Mouse (Mus musculus): Measurements from ENCODE around the gene Them4. TPM values are rescaled to one million over a fixed set of nuclear protein-coding genes. Genes with fewer than 3 reads are reported as not detected.

Gene Them4
- polyA plus RNA-seq, 1 experiment: 6.3 TPM

- TF ChIP-seq POLR2AphosphoS2 (IDR thresholded peaks at IDR 0.05; ENCODE audit: insufficient read length, low read depth) (no peak), SRF (IDR thresholded peaks at IDR 0.05; ENCODE audit: control insufficient read depth, insufficient read length, low read depth) (no peak), REST (IDR thresholded peaks at IDR 0.05; ENCODE audit: insufficient read depth, insufficient read length) (no peak), MYOD1 (IDR thresholded peaks at IDR 0.05; ENCODE audit: control insufficient read depth in 1 of 3, insufficient read length in 2 of 3, low read depth in 2 of 3) (no peak), MAX (IDR thresholded peaks at IDR 0.05; ENCODE audit: low read depth) (no peak), TCF3 (IDR thresholded peaks at IDR 0.05; ENCODE audit: insufficient read length, low read depth) (no peak), USF1 (IDR thresholded peaks at IDR 0.05; ENCODE audit: low read depth) (no peak), POLR2A (IDR thresholded peaks at IDR 0.05; ENCODE audit: insufficient read length, low read depth) (no peak), CEBPB (IDR thresholded peaks at IDR 0.05; ENCODE audit: insufficient read depth, poor library complexity, severe bottlenecking) (no peak), MYOG (IDR thresholded peaks at IDR 0.05; ENCODE audit: control insufficient read depth in 1 of 3, insufficient read depth in 1 of 3, insufficient read length in 2 of 3, low read depth in 2 of 3) (no peak), E2F4 (IDR thresholded peaks at IDR 0.05; ENCODE audit: insufficient read depth) (no peak), TCF12 (IDR thresholded peaks at IDR 0.05; ENCODE audit: insufficient read depth, poor library complexity, severe bottlenecking) (no peak)
- no peak overlapping the region for H3K4me2 ChIP-seq (ENCODE audit: low read depth)
- no peak overlapping the region for H3K4me3 ChIP-seq
- H3ac ChIP-seq (ENCODE audit: control insufficient read depth, insufficient read length): no peak overlapping the region
- H3K27me3 ChIP-seq (ENCODE audit: control insufficient read depth, insufficient read depth, insufficient read length): no peaks in the 10 kb centered on the region
- H3K36me3 ChIP-seq (ENCODE audit: control insufficient read depth, insufficient read depth): no peaks in the 10 kb centered on the region
- H3K79me2 ChIP-seq (ENCODE audit: control insufficient read depth, insufficient read depth): peaks cover 5% of the 10 kb centered on the region
Observed at GRCm38 (mm10) chr3:94306975-94307374, 2.9 kb upstream of the Them4 start.

GRCm38 (mm10) chr3:94310491-94310890, 602 bp downstream of the Them4 start:
- Histone ChIP-seq H3K36me3 (ENCODE audit: control insufficient read depth, insufficient read depth) (no peaks in the 10 kb centered on the region), H3K27me3 (ENCODE audit: control insufficient read depth, insufficient read depth, insufficient read length) (no peaks in the 10 kb centered on the region), H3ac (ENCODE audit: control insufficient read depth, insufficient read length) (no peak overlapping the region), H3K79me2 (ENCODE audit: control insufficient read depth, insufficient read depth) (peaks cover 15% of the 10 kb centered on the region), H3K4me2 (ENCODE audit: low read depth) (peak overlapping the region; percentile 99), H3K4me3 (peak overlapping the region; percentile 56)
- TF ChIP-seq MYOD1 (IDR thresholded peaks at IDR 0.05; ENCODE audit: control insufficient read depth in 1 of 3, insufficient read length in 2 of 3, low read depth in 2 of 3) (no peak), SRF (IDR thresholded peaks at IDR 0.05; ENCODE audit: control insufficient read depth, insufficient read length, low read depth) (no peak), POLR2A (IDR thresholded peaks at IDR 0.05; ENCODE audit: insufficient read length, low read depth) (no peak), MYOG (IDR thresholded peaks at IDR 0.05; ENCODE audit: control insufficient read depth in 1 of 3, insufficient read depth in 1 of 3, insufficient read length in 2 of 3, low read depth in 2 of 3) (no peak), POLR2AphosphoS2 (IDR thresholded peaks at IDR 0.05; ENCODE audit: insufficient read length, low read depth) (no peak), E2F4 (IDR thresholded peaks at IDR 0.05; ENCODE audit: insufficient read depth) (no peak), CEBPB (IDR thresholded peaks at IDR 0.05; ENCODE audit: insufficient read depth, poor library complexity, severe bottlenecking) (no peak), USF1 (IDR thresholded peaks at IDR 0.05; ENCODE audit: low read depth) (no peak), MAX (IDR thresholded peaks at IDR 0.05; ENCODE audit: low read depth) (no peak), TCF3 (IDR thresholded peaks at IDR 0.05; ENCODE audit: insufficient read length, low read depth) (no peak), TCF12 (IDR thresholded peaks at IDR 0.05; ENCODE audit: insufficient read depth, poor library complexity, severe bottlenecking) (no peak)

GRCm38 (mm10) chr3:94310911-94311310, 1.0 kb downstream of the Them4 start:
- Histone ChIP-seq H3K27me3 (ENCODE audit: control insufficient read depth, insufficient read depth, insufficient read length) (no peaks in the 10 kb centered on the region), H3K4me3 (peak overlapping the region; percentile 56), H3ac (ENCODE audit: control insufficient read depth, insufficient read length) (no peak overlapping the region), H3K79me2 (ENCODE audit: control insufficient read depth, insufficient read depth) (peaks cover 15% of the 10 kb centered on the region), H3K36me3 (ENCODE audit: control insufficient read depth, insufficient read depth) (no peaks in the 10 kb centered on the region), H3K4me2 (ENCODE audit: low read depth) (peak overlapping the region; percentile 99)
- no peak for TF ChIP-seq USF1 (IDR thresholded peaks at IDR 0.05; ENCODE audit: low read depth)
- no peak for TF ChIP-seq TCF3 (IDR thresholded peaks at IDR 0.05; ENCODE audit: insufficient read length, low read depth)
- TF ChIP-seq POLR2A (IDR thresholded peaks at IDR 0.05; ENCODE audit: insufficient read length, low read depth): no peak
- TF ChIP-seq MYOG (IDR thresholded peaks at IDR 0.05; ENCODE audit: control insufficient read depth in 1 of 3, insufficient read depth in 1 of 3, insufficient read length in 2 of 3, low read depth in 2 of 3): no peak
- no peak for TF ChIP-seq POLR2AphosphoS2 (IDR thresholded peaks at IDR 0.05; ENCODE audit: insufficient read length, low read depth)
- no peak for TF ChIP-seq E2F4 (IDR thresholded peaks at IDR 0.05; ENCODE audit: insufficient read depth)
- TF ChIP-seq TCF12 (IDR thresholded peaks at IDR 0.05; ENCODE audit: insufficient read depth, poor library complexity, severe bottlenecking): no peak
- TF ChIP-seq SRF (IDR thresholded peaks at IDR 0.05; ENCODE audit: control insufficient read depth, insufficient read length, low read depth): no peak
- no peak for TF ChIP-seq MYOD1 (IDR thresholded peaks at IDR 0.05; ENCODE audit: control insufficient read depth in 1 of 3, insufficient read length in 2 of 3, low read depth in 2 of 3)
- no peak for TF ChIP-seq REST (IDR thresholded peaks at IDR 0.05; ENCODE audit: insufficient read depth, insufficient read length)
- TF ChIP-seq MAX (IDR thresholded peaks at IDR 0.05; ENCODE audit: low read depth): no peak
- no peak for TF ChIP-seq CEBPB (IDR thresholded peaks at IDR 0.05; ENCODE audit: insufficient read depth, poor library complexity, severe bottlenecking)

GRCm38 (mm10) chr3:94311376-94311775, 1.5 kb downstream of the Them4 start:
- Histone ChIP-seq H3K27me3 (ENCODE audit: control insufficient read depth, insufficient read depth, insufficient read length) (no peaks in the 10 kb centered on the region), H3K36me3 (ENCODE audit: control insufficient read depth, insufficient read depth) (no peaks in the 10 kb centered on the region), H3K79me2 (ENCODE audit: control insufficient read depth, insufficient read depth) (peaks cover 15% of the 10 kb centered on the region), H3K4me2 (ENCODE audit: low read depth) (peak overlapping the region; percentile 99), H3K4me3 (peak overlapping the region; percentile 56), H3ac (ENCODE audit: control insufficient read depth, insufficient read length) (no peak overlapping the region)
- TF ChIP-seq SRF (IDR thresholded peaks at IDR 0.05; ENCODE audit: control insufficient read depth, insufficient read length, low read depth) (no peak), MAX (IDR thresholded peaks at IDR 0.05; ENCODE audit: low read depth) (no peak), TCF3 (IDR thresholded peaks at IDR 0.05; ENCODE audit: insufficient read length, low read depth) (no peak), MYOD1 (IDR thresholded peaks at IDR 0.05; ENCODE audit: control insufficient read depth in 1 of 3, insufficient read length in 2 of 3, low read depth in 2 of 3) (no peak), POLR2A (IDR thresholded peaks at IDR 0.05; ENCODE audit: insufficient read length, low read depth) (no peak), USF1 (IDR thresholded peaks at IDR 0.05; ENCODE audit: low read depth) (no peak), E2F4 (IDR thresholded peaks at IDR 0.05; ENCODE audit: insufficient read depth) (no peak), MYOG (IDR thresholded peaks at IDR 0.05; ENCODE audit: control insufficient read depth in 1 of 3, insufficient read depth in 1 of 3, insufficient read length in 2 of 3, low read depth in 2 of 3) (no peak), REST (IDR thresholded peaks at IDR 0.05; ENCODE audit: insufficient read depth, insufficient read length) (no peak), CEBPB (IDR thresholded peaks at IDR 0.05; ENCODE audit: insufficient read depth, poor library complexity, severe bottlenecking) (no peak)

Data from myocyte (in vitro differentiated cells).